Mouse (Mus musculus) cerebellum, postnatal 4 days (tissue): ENCODE measurements at regions not wholly inside any gene's neighbourhood (a gene's known extent, or its start where the extent isn't known, plus 50 kb on each side); places are given as distances from the start of the nearest gene placed in this dataset.
"Not testable (repeated sequence)": the region's sequence is repeated elsewhere in the genome, so short reads cannot be mapped to it uniquely, and the experiment has no call there.

Experiments
- DNase-seq, 2 experiments: peaks; one replicate each; pipeline ENCODE4 v3.0.0; 2022; ENCODE audit warnings: low spot score in 2 of 2, mixed read lengths in 1 of 2

DNA sequence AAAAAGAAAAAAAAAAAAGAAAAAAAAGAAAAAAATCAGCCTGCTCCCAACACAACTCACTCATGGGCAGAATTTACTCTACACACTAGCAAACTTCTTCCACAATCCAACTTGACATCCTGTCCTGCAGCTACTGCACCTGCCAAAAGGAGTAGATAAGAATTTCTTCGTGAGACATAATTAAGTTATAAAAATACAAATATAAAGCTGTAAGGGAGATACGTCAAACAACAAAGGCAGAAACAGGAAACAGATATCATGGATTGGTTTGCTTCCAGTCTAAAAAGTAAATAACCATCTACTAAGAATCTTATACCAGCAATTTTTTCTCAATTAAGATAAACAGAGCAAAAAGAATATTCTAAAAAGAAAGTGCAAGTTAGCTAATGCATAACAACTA is 390.3 kb downstream of the Pih1d3 start:
- DNase-seq = no peak

DNA sequence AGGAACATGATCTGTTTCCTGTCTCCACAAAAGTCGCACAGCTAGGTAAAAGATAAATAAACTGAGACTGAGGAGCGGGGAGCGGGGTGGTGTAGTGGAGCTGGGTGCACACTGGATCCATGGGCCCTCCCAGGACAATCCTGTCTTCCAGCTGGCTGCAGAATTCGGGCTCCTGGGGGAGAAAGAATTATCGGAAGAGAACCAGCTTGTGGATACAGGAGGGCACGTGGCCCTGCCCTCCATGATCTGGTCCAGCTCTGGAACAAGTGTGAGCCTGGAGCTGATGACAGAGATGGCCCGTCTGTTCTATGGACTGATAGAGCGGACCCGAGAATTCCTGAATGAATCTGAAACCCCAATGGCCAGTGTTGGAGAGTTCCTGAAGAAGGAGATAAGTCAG is 392.6 kb downstream of the Pih1d3 start:
- not testable (repeated sequence) for DNase-seq

DNA sequence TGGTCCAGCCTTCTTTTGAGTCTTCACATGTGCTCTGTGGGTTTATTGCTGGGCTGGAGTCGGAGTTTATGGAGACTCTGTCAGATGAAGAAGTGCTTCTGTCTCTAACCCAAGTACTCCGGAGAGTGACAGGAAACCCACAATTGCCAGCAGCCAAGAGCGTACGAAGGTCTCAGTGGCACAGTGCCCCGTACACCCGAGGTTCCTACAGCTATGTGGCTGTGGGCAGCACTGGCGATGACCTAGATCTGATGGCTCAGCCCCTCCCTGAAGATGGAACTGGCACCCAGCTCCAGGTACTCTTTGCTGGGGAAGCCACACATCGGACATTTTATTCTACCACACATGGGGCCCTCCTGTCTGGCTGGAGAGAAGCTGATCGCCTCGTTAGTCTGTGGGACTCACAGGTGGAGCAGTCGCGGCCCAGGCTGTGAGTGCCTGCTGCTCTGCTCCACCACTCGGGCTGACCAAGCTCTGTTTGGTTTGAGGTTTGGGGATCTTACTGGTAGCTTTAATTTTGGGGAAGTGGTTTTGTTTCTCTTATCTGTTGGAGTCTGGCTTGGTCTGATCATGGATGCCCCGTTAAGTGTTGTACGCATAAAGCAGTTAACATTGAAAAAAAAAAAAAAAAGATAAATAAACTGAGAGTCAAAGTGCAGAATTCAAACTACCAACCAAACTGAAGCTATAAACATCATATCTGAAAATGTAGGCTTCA is 393.8 kb downstream of the Pih1d3 start:
- not testable (repeated sequence) for DNase-seq

- no peak for DNase-seq
Observed at GRCm38 (mm10) chr1:31634353-31634752, 411.7 kb downstream of the Pih1d3 start.

DNA sequence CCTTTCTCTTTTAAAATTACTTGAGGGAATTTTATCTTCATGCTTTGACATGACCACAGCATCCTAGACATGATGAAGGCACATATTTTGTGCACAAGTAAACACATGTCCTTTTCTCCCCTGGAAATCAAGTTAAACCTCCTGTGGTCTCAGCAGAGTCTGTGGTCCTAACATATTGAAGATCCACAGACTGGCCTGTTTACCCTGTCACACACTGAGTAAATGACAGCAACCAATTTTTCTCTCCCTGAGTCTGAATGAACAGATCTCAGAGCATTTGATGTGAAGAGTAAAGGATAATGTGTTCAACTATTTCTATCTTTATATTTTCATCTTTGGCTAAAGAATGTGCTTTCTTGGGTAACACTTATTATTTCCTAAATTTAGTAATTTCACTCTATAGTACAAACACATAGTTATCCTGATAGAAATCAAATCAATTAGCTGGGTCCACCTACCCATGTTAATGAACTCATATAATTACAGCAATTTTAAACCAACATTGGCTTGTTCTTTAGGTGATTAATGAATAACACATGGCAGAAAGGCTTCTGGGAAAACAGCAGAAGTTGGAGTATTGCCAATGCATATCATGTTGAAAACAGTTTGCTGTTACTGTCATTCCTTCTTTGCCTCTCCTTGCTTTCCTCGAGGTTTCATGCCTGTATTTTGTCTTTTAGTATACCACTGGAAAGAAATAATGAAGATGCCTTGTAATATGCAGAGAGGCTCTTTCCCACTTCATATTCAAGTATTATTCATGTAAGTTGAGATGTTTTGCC is 414.1 kb downstream of the Pih1d3 start:
- no peak for DNase-seq

GRCm38 (mm10) chr1:31645116-31645515 is 422.5 kb downstream of the Pih1d3 start:
- DNase-seq = peak in 1 of 2 experiments; percentile 36

- no peak for DNase-seq
Observed at GRCm38 (mm10) chr1:31678586-31678985, 455.9 kb downstream of the Pih1d3 start.
